Mouse (Mus musculus): ENCODE results near the gene Gm5662. TPM values are rescaled to one million over a fixed set of nuclear protein-coding genes. Genes with fewer than 3 reads are reported as not detected.
"Not testable (repeated sequence)": the region's sequence is repeated elsewhere in the genome, so short reads cannot be mapped to it uniquely, and the experiment has no call there.

The Gm5662 gene
- not detected in 2 replicates for polyA plus RNA-seq (2012; rRNA removed)

- H3K4me1 ChIP-seq (ENCODE audit: control insufficient read depth, insufficient read depth, low read length); H3K4me3 ChIP-seq (replicated peaks; ENCODE audit: insufficient read depth, low read depth, low read length); DNase-seq; H3K27me3 ChIP-seq (ENCODE audit: control insufficient read depth, insufficient read depth, low read length); H3K27ac ChIP-seq (ENCODE audit: insufficient read depth, low read length): not testable (repeated sequence)
- WGBS, result 84% methylated on average over 5 of the region's 5 CpGs
These were observed at the start of gene Gm5662 for GRCm38 (mm10) chr12:88274400-88274799. Gene Gm5662, minus strand, starts transcription at chr12:88274500.

GRCm38 (mm10) chr12:88323926-88324325 is 49.6 kb upstream of the Gm5662 start, which contains the start of gene Gm5039:
Gene Gm5039, minus strand, starts transcription at chr12:88324026.
- 85% methylated on average over 2 of the region's 2 CpGs for WGBS
- H3K27me3 ChIP-seq (ENCODE audit: control insufficient read depth, insufficient read depth, low read length); H3K27ac ChIP-seq (ENCODE audit: insufficient read depth, low read length); H3K4me3 ChIP-seq (replicated peaks; ENCODE audit: insufficient read depth, low read depth, low read length); H3K4me1 ChIP-seq (ENCODE audit: control insufficient read depth, insufficient read depth, low read length); DNase-seq: not testable (repeated sequence)

- WGBS, result 76% methylated on average over 3 of the region's 3 CpGs
- no peak for DNase-seq
- TF ChIP-seq POLR2A (IDR thresholded peaks at IDR 0.05; ENCODE audit: borderline replicate concordance, insufficient read depth, low read length), result no peak
- TF ChIP-seq CTCF (IDR thresholded peaks at IDR 0.05; ENCODE audit: borderline replicate concordance, insufficient read depth, low read depth, low read length), result no peak
- H3K27ac ChIP-seq (ENCODE audit: insufficient read depth, low read length), result no peak overlapping the region
- H3K27me3 ChIP-seq (ENCODE audit: control insufficient read depth, insufficient read depth, low read length), result no peaks in the 10 kb centered on the region
- no peak overlapping the region for H3K4me3 ChIP-seq (replicated peaks; ENCODE audit: insufficient read depth, low read depth, low read length)
- no peaks in the 10 kb centered on the region for H3K4me1 ChIP-seq (ENCODE audit: control insufficient read depth, insufficient read depth, low read length)
These were observed 40.3 kb upstream of the Gm5662 start for GRCm38 (mm10) chr12:88314556-88314955.

- 67% methylated on average over 2 of the region's 2 CpGs for WGBS
- H3K27me3 ChIP-seq (ENCODE audit: control insufficient read depth, insufficient read depth, low read length); H3K27ac ChIP-seq (ENCODE audit: insufficient read depth, low read length); H3K4me3 ChIP-seq (replicated peaks; ENCODE audit: insufficient read depth, low read depth, low read length); DNase-seq; H3K4me1 ChIP-seq (ENCODE audit: control insufficient read depth, insufficient read depth, low read length): not testable (repeated sequence)
These were observed 22.9 kb upstream of the Gm5662 start for GRCm38 (mm10) chr12:88297171-88297570.

- H3K27me3 ChIP-seq (ENCODE audit: control insufficient read depth, insufficient read depth, low read length); H3K4me1 ChIP-seq (ENCODE audit: control insufficient read depth, insufficient read depth, low read length); H3K27ac ChIP-seq (ENCODE audit: insufficient read depth, low read length); H3K4me3 ChIP-seq (replicated peaks; ENCODE audit: insufficient read depth, low read depth, low read length); DNase-seq: not testable (repeated sequence)
- 65% methylated on average over 4 of the region's 4 CpGs for WGBS
These were observed 18.8 kb upstream of the Gm5662 start for GRCm38 (mm10) chr12:88293082-88293481.

GRCm38 (mm10) chr12:88285224-88285623 is 10.9 kb upstream of the Gm5662 start:
- not testable (repeated sequence) for DNase-seq

GRCm38 (mm10) chr12:88257241-88257640 is 17.1 kb downstream of the Gm5662 start:
- 42% methylated on average over 1 of the region's 1 CpGs for WGBS
- Histone ChIP-seq H3K4me3 (replicated peaks; ENCODE audit: insufficient read depth, low read depth, low read length) (no peak overlapping the region), H3K4me1 (ENCODE audit: control insufficient read depth, insufficient read depth, low read length) (no peaks in the 10 kb centered on the region), H3K27ac (ENCODE audit: insufficient read depth, low read length) (no peak overlapping the region), H3K27me3 (ENCODE audit: control insufficient read depth, insufficient read depth, low read length) (no peaks in the 10 kb centered on the region)
- no peak for TF ChIP-seq CTCF (IDR thresholded peaks at IDR 0.05; ENCODE audit: borderline replicate concordance, insufficient read depth, low read depth, low read length)
- no peak for TF ChIP-seq POLR2A (IDR thresholded peaks at IDR 0.05; ENCODE audit: borderline replicate concordance, insufficient read depth, low read length)
- DNase-seq, result no peak

More at GRCm38 (mm10) chr12:88285224-88285623, 10.9 kb upstream of the Gm5662 start:
- 85% methylated on average over 5 of the region's 5 CpGs for WGBS
- not testable (repeated sequence) for H3K27ac ChIP-seq (ENCODE audit: insufficient read depth, low read length); H3K4me3 ChIP-seq (replicated peaks; ENCODE audit: insufficient read depth, low read depth, low read length); H3K27me3 ChIP-seq (ENCODE audit: control insufficient read depth, insufficient read depth, low read length); H3K4me1 ChIP-seq (ENCODE audit: control insufficient read depth, insufficient read depth, low read length)

GRCm38 (mm10) chr12:88255917-88256316 is 18.4 kb downstream of the Gm5662 start:
- not testable (repeated sequence) for H3K27ac ChIP-seq (ENCODE audit: insufficient read depth, low read length); H3K4me3 ChIP-seq (replicated peaks; ENCODE audit: insufficient read depth, low read depth, low read length); H3K4me1 ChIP-seq (ENCODE audit: control insufficient read depth, insufficient read depth, low read length); DNase-seq; H3K27me3 ChIP-seq (ENCODE audit: control insufficient read depth, insufficient read depth, low read length)
- WGBS, result 56% methylated on average over 2 of the region's 2 CpGs

GRCm38 (mm10) chr12:88250000-88250399 is 24.3 kb downstream of the Gm5662 start, which contains the start of gene Gm8332:
Gene Gm8332, minus strand, starts transcription at chr12:88250100.
- not testable (repeated sequence) for DNase-seq

GRCm38 (mm10) chr12:88245786-88246185 is 28.5 kb downstream of the Gm5662 start:
- not testable (repeated sequence) for H3K27me3 ChIP-seq (ENCODE audit: control insufficient read depth, insufficient read depth, low read length); H3K27ac ChIP-seq (ENCODE audit: insufficient read depth, low read length); H3K4me1 ChIP-seq (ENCODE audit: control insufficient read depth, insufficient read depth, low read length); H3K4me3 ChIP-seq (replicated peaks; ENCODE audit: insufficient read depth, low read depth, low read length); DNase-seq

More at GRCm38 (mm10) chr12:88250000-88250399, 24.3 kb downstream of the Gm5662 start, which contains the start of gene Gm8332:
- 75% methylated on average over 2 of the region's 2 CpGs for WGBS
- not testable (repeated sequence) for H3K27ac ChIP-seq (ENCODE audit: insufficient read depth, low read length); H3K27me3 ChIP-seq (ENCODE audit: control insufficient read depth, insufficient read depth, low read length); H3K4me3 ChIP-seq (replicated peaks; ENCODE audit: insufficient read depth, low read depth, low read length); H3K4me1 ChIP-seq (ENCODE audit: control insufficient read depth, insufficient read depth, low read length)

- not testable (repeated sequence) for DNase-seq; H3K4me1 ChIP-seq (ENCODE audit: control insufficient read depth, insufficient read depth, low read length); H3K27ac ChIP-seq (ENCODE audit: insufficient read depth, low read length); H3K4me3 ChIP-seq (replicated peaks; ENCODE audit: insufficient read depth, low read depth, low read length); H3K27me3 ChIP-seq (ENCODE audit: control insufficient read depth, insufficient read depth, low read length)
- 30% methylated on average over 1 of the region's 1 CpGs for WGBS
These were observed 31.4 kb downstream of the Gm5662 start for GRCm38 (mm10) chr12:88242940-88243339.
